Mouse (Mus musculus): ENCODE measurements around the gene Prss42. TPM values are rescaled to one million over a fixed set of nuclear protein-coding genes. Genes with fewer than 3 reads are reported as not detected.
A peak's percentile ranks its signal among the peaks of the same experiment; 100 is the strongest.
"Not testable (repeated sequence)": the region's sequence is repeated elsewhere in the genome, so short reads cannot be mapped to it uniquely, and the experiment has no call there.

Prss42 gene
- polyA plus RNA-seq, 1 experiment from 2014 or later: not detected

DNA sequence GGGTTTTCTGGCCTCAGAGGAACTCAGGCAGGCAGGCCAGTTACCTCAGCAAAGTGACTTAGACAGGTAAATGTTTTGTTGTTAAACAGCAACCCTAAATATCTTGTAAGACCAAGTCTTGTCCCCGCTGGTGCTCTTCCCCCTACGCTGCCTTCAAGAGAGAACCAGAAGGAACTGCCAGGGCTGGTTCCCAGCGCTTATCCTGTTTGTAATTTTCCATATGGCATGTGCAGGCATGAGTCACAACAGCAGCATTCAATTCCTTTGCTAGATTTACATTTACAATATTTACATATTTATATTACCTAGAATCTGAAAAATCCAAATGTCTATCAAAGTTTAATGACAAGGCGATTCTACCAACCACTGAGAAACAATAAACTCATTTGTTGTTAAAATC is 12.1 kb downstream of the Prss42 start:
- WGBS: 85% methylated on average over 4 of the region's 4 CpGs
- ATAC-seq: no peak
- Histone ChIP-seq H3K4me3 (ENCODE audit: low read depth, low read length) (no peak overlapping the region), H3K4me2 (ENCODE audit: low read length) (no peak overlapping the region), H3K4me1 (ENCODE audit: control insufficient read depth, insufficient read depth, low read length) (no peaks in the 10 kb centered on the region), H3K9ac (ENCODE audit: low read length) (no peak overlapping the region), H3K36me3 (ENCODE audit: control insufficient read depth, insufficient read depth, low read length) (no peaks in the 10 kb centered on the region), H3K9me3 (replicated peaks; ENCODE audit: control insufficient read depth, low read length) (no peaks in the 10 kb centered on the region), H3K27me3 (replicated peaks; ENCODE audit: control insufficient read depth, insufficient read depth, low read length) (no peaks in the 10 kb centered on the region), H3K27ac (ENCODE audit: low read depth, low read length) (no peak overlapping the region)
- no peak for DNase-seq (ENCODE audit: low spot score)

DNA sequence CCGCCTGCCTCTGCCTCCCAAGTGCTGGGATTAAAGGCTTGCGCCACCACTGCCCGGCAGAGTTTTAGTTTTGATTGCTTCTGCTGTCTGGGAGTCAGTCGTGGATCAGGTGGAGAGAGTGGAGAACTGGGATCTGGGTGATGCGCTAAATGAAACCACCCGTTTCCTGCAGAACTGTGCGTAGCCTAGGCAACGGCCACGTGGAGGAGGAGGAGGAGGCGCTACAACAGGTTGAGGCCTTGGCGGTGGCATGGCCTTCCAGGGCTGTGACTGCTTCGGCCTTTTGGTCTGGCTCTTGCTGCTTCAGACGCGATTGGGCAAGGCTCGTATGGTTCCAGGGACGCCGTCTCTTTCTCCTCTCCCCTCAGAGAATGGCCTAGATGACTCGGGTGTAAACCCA is 15.8 kb downstream of the Prss42 start, which contains the start of gene Prss44:
TSS of gene Prss44 (plus strand) at position 206 of the 400 bp plus-strand sequence.
- H3K9me3 ChIP-seq (replicated peaks; ENCODE audit: control insufficient read depth, low read length): no peaks in the 10 kb centered on the region
- no peak within 1 kb of the TSS for H3K9ac ChIP-seq (ENCODE audit: low read length)
- 72% methylated on average over 18 of the region's 18 CpGs for WGBS
- no peak within 1 kb of the TSS for H3K27ac ChIP-seq (ENCODE audit: low read depth, low read length)
- H3K36me3 ChIP-seq (ENCODE audit: control insufficient read depth, insufficient read depth, low read length): no peaks in the 10 kb centered on the region
- DNase-seq (ENCODE audit: low spot score) (no peak), ATAC-seq (no peak)
- H3K4me1 ChIP-seq (ENCODE audit: control insufficient read depth, insufficient read depth, low read length): no peaks in the 10 kb centered on the region
- H3K4me3 ChIP-seq (ENCODE audit: low read depth, low read length): no peak within 1 kb of the TSS
- H3K4me2 ChIP-seq (ENCODE audit: low read length): no peak within 1 kb of the TSS
- H3K27me3 ChIP-seq (replicated peaks; ENCODE audit: control insufficient read depth, insufficient read depth, low read length): no peaks in the 10 kb centered on the region

DNA sequence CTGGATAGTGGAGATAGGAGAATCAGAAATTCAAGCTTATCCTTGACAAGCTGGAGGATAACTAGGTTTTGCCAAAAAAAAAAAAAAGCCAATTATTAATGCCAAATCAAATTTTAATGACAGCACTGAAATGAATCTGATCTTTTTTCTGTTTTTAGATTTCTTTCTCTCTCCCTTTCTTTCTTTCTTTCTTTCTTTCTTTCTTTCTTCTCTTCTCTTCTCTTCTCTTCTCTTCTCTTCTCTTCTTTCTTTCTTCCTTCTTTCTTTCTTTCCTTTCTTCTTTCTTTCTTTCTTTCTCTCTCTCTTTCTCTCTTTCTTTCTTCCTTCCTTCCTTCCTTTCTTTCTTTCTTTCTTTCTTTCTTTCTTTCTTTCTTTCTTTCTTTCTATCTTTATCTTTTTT is 22.6 kb downstream of the Prss42 start:
- H3K9ac ChIP-seq (ENCODE audit: low read length); DNase-seq (ENCODE audit: low spot score); H3K4me2 ChIP-seq (ENCODE audit: low read length); H3K9me3 ChIP-seq (replicated peaks; ENCODE audit: control insufficient read depth, low read length); H3K4me3 ChIP-seq (ENCODE audit: low read depth, low read length); H3K27ac ChIP-seq (ENCODE audit: low read depth, low read length); H3K27me3 ChIP-seq (replicated peaks; ENCODE audit: control insufficient read depth, insufficient read depth, low read length); H3K4me1 ChIP-seq (ENCODE audit: control insufficient read depth, insufficient read depth, low read length); ATAC-seq; H3K36me3 ChIP-seq (ENCODE audit: control insufficient read depth, insufficient read depth, low read length): not testable (repeated sequence)

DNA sequence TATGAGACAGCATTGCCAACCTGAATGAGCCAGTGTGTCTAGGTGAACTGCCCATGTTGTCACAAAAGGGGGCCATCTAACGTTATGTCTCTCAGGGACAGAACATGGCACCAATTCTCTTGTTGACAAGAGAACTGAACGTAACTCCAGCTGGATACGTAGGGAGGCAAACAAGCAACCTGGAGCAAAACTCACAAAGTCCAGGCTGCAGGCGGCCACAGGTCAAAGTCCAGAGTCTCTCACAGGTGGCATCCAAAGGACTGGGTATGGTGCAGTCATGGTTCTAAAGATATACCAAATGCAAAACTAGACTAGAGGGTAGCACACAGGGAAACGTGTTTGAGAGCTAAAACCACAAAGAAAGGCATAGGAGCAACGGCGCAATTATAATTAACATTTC is 23.5 kb downstream of the Prss42 start:
- WGBS: 85% methylated on average over 7 of the region's 7 CpGs
- H3K9ac ChIP-seq (ENCODE audit: low read length): no peak overlapping the region
- no peak for ATAC-seq
- no peaks in the 10 kb centered on the region for H3K36me3 ChIP-seq (ENCODE audit: control insufficient read depth, insufficient read depth, low read length)
- no peaks in the 10 kb centered on the region for H3K27me3 ChIP-seq (replicated peaks; ENCODE audit: control insufficient read depth, insufficient read depth, low read length)
- H3K27ac ChIP-seq (ENCODE audit: low read depth, low read length): no peak overlapping the region
- no peaks in the 10 kb centered on the region for H3K4me1 ChIP-seq (ENCODE audit: control insufficient read depth, insufficient read depth, low read length)
- no peak overlapping the region for H3K4me2 ChIP-seq (ENCODE audit: low read length)
- DNase-seq (ENCODE audit: low spot score): no peak
- H3K4me3 ChIP-seq (ENCODE audit: low read depth, low read length): no peak overlapping the region
- H3K9me3 ChIP-seq (replicated peaks; ENCODE audit: control insufficient read depth, low read length): no peaks in the 10 kb centered on the region

DNA sequence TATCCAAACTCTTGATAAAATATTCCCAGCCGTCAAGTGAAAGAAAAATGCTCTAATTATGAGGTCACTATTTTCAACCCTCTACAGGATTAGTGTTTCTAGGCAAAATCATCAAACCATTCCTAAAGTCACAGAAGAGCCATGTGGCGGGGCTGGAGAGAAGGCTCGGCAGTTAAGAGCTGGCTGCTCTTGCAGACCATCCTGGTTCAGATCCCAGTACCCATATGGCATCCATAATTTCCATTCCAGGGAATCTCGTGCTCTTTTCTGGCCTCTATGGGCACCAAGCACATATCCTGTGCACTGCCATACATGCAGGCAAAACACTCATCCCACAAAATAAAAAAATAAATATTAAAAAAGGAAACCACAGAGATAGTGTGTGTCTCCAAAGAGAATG is 27.5 kb downstream of the Prss42 start:
- WGBS: 78% methylated on average over 4 of the region's 4 CpGs
- H3K4me3 ChIP-seq (ENCODE audit: low read depth, low read length): no peak overlapping the region
- H3K4me2 ChIP-seq (ENCODE audit: low read length): no peak overlapping the region
- no peak overlapping the region for H3K9ac ChIP-seq (ENCODE audit: low read length)
- H3K36me3 ChIP-seq (ENCODE audit: control insufficient read depth, insufficient read depth, low read length): no peaks in the 10 kb centered on the region
- no peaks in the 10 kb centered on the region for H3K9me3 ChIP-seq (replicated peaks; ENCODE audit: control insufficient read depth, low read length)
- DNase-seq (ENCODE audit: low spot score): no peak
- H3K27me3 ChIP-seq (replicated peaks; ENCODE audit: control insufficient read depth, insufficient read depth, low read length): no peaks in the 10 kb centered on the region
- no peak for ATAC-seq
- no peak overlapping the region for H3K27ac ChIP-seq (ENCODE audit: low read depth, low read length)
- no peaks in the 10 kb centered on the region for H3K4me1 ChIP-seq (ENCODE audit: control insufficient read depth, insufficient read depth, low read length)

DNA sequence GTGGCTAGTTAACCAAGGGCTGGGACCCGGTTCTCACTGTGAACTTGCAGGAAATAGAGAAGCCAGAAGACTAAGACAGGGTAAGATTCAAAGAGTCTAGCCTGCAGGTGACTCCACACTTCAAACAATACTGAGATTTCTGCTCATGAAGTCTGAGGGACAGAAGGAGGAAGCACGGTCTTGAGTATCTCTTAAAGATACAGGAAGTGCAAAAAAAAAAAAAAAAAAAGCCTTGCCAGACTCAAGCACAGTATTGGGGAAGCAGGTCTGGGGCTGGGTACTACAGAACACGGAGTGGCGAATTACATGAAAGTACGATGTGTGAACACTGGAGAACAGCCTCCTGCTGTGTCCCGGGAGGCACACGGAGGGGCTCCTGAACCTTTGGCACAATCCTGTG is 27.9 kb downstream of the Prss42 start:
- 76% methylated on average over 7 of the region's 7 CpGs for WGBS
- no peaks in the 10 kb centered on the region for H3K4me1 ChIP-seq (ENCODE audit: control insufficient read depth, insufficient read depth, low read length)
- no peaks in the 10 kb centered on the region for H3K36me3 ChIP-seq (ENCODE audit: control insufficient read depth, insufficient read depth, low read length)
- no peak overlapping the region for H3K9ac ChIP-seq (ENCODE audit: low read length)
- DNase-seq (ENCODE audit: low spot score) (no peak), ATAC-seq (no peak)
- no peak overlapping the region for H3K27ac ChIP-seq (ENCODE audit: low read depth, low read length)
- no peaks in the 10 kb centered on the region for H3K27me3 ChIP-seq (replicated peaks; ENCODE audit: control insufficient read depth, insufficient read depth, low read length)
- no peak overlapping the region for H3K4me2 ChIP-seq (ENCODE audit: low read length)
- no peaks in the 10 kb centered on the region for H3K9me3 ChIP-seq (replicated peaks; ENCODE audit: control insufficient read depth, low read length)
- no peak overlapping the region for H3K4me3 ChIP-seq (ENCODE audit: low read depth, low read length)

DNA sequence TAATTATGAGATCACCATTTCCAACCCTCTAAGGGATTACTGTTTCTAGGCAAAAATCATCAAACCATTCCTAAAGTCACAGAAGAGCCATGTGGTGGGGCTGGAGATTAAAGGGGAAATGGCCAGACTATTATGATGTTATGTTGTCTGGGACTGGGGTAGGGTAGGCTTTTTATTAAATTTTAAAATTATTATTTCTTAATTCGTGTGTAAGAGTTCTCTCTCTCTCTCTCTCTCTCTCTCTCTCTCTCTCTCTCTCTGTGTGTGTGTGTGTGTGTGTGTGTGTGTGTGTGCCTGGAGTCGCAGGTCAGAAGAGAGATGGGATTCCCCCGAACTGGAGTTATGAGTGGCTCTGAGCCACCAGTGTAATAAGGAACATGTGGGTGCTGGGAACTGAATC is 28.4 kb downstream of the Prss42 start, which contains the start of gene Prss43:
TSS of gene Prss43 (plus strand) at position 301 of the 400 bp plus-strand sequence.
- no peak for ATAC-seq

DNA sequence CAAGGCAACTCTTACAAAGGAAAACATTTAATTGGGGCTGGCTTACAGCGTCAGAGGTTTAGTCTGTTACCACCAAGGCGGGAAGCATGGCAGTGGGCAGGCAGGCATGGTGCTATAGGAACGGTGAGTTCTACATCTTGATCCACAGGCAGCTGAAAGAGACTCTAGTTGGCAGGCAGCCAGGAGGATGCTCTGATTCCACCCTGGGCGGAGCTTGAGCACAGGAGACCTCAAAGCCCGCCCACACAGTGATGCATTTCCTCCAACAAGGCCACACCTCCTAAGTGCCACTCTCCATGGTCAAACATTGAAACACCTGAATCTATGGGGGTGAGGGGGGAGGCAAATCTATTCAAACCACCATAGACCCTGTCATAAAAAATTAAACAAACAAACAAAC is 35.1 kb downstream of the Prss42 start:
- Histone ChIP-seq H3K4me2 (ENCODE audit: low read length) (no peak overlapping the region), H3K27ac (ENCODE audit: low read depth, low read length) (no peak overlapping the region), H3K9ac (ENCODE audit: low read length) (no peak overlapping the region), H3K9me3 (replicated peaks; ENCODE audit: control insufficient read depth, low read length) (no peaks in the 10 kb centered on the region), H3K36me3 (ENCODE audit: control insufficient read depth, insufficient read depth, low read length) (no peaks in the 10 kb centered on the region), H3K27me3 (replicated peaks; ENCODE audit: control insufficient read depth, insufficient read depth, low read length) (no peaks in the 10 kb centered on the region), H3K4me1 (ENCODE audit: control insufficient read depth, insufficient read depth, low read length) (no peaks in the 10 kb centered on the region), H3K4me3 (ENCODE audit: low read depth, low read length) (no peak overlapping the region)
- WGBS: 69% methylated on average over 5 of the region's 5 CpGs
- ATAC-seq: no peak
- peak; percentile 8 for DNase-seq (ENCODE audit: low spot score)

More for the DNA sequence above, 28.4 kb downstream of the Prss42 start, which contains the start of gene Prss43:
- no peak within 1 kb of the TSS for H3K4me2 ChIP-seq (ENCODE audit: low read length)
- no peak within 1 kb of the TSS for H3K9ac ChIP-seq (ENCODE audit: low read length)
- no peaks in the 10 kb centered on the region for H3K4me1 ChIP-seq (ENCODE audit: control insufficient read depth, insufficient read depth, low read length)
- H3K27me3 ChIP-seq (replicated peaks; ENCODE audit: control insufficient read depth, insufficient read depth, low read length): no peaks in the 10 kb centered on the region
- no peaks in the 10 kb centered on the region for H3K36me3 ChIP-seq (ENCODE audit: control insufficient read depth, insufficient read depth, low read length)
- no peak within 1 kb of the TSS for H3K4me3 ChIP-seq (ENCODE audit: low read depth, low read length)
- H3K27ac ChIP-seq (ENCODE audit: low read depth, low read length): no peak within 1 kb of the TSS
- H3K9me3 ChIP-seq (replicated peaks; ENCODE audit: control insufficient read depth, low read length): no peaks in the 10 kb centered on the region
- no peak for DNase-seq (ENCODE audit: low spot score)
- WGBS: 84% methylated on average over 3 of the region's 3 CpGs

DNA sequence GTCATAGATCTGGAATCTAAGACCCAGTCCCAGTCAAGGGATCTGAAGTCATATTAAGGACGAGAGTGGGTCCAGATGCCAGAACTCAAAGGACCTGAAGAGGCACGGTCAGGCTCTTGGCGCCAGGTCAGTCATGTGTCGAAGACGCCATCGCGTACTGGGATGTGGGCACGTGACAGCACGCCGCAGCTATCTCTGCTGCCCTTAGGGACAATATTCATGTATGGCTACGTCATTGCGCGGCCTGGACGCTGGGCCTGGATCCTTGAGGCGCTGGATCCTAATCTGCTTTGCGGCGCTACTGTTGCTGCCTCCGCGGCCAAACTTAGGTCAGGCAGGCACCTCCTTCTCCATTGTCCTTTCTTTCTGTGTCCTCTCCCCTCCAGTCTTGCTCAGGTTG is 36.4 kb downstream of the Prss42 start, which contains the start of gene Prss45:
TSS of gene Prss45 (plus strand) at position 178 of the 400 bp plus-strand sequence.
- Histone ChIP-seq H3K9ac (ENCODE audit: low read length) (no peak within 1 kb of the TSS), H3K27me3 (replicated peaks; ENCODE audit: control insufficient read depth, insufficient read depth, low read length) (no peaks in the 10 kb centered on the region), H3K4me2 (ENCODE audit: low read length) (no peak within 1 kb of the TSS), H3K4me3 (ENCODE audit: low read depth, low read length) (no peak within 1 kb of the TSS), H3K4me1 (ENCODE audit: control insufficient read depth, insufficient read depth, low read length) (no peaks in the 10 kb centered on the region), H3K36me3 (ENCODE audit: control insufficient read depth, insufficient read depth, low read length) (no peaks in the 10 kb centered on the region), H3K9me3 (replicated peaks; ENCODE audit: control insufficient read depth, low read length) (no peaks in the 10 kb centered on the region), H3K27ac (ENCODE audit: low read depth, low read length) (no peak within 1 kb of the TSS)
- ATAC-seq: no peak
- 83% methylated on average over 19 of the region's 19 CpGs for WGBS
- DNase-seq (ENCODE audit: low spot score): no peak

All from forebrain, embryonic 14.5 days (tissue).